8 mouse cellular contexts compared by ENCODE assay signal in the genomic region with DNA sequence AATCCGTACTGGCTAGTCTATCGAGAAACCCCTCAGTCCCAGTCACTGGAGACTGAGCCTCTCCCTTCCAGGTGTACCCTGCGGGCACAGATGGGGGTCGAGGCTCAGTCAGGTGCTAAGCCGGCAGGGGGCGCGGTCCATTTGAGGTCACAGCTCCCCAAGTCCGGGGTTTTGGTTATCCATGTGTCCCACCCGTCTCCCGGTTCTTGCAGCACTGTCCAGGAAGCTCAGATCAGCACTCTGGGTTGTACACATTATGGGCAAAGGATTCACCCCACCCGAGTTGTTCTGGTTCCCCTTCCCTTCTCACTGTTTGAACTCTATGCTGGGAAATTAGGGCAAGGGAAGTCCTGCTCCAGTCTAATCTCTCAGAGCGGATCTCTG. TPM values are rescaled to one million over a fixed set of nuclear protein-coding genes. Genes with fewer than 3 reads are reported as not detected.
DNase-seq lines count a peak whose midpoint lies in the region; ATAC-seq lines count a peak whose summit lies in the region.

No protein-coding gene starts in this region.

- 0 out of 2 replicates have a peak overlapping the region, but pooled peaks have one; percentile 22 for H3K9ac ChIP-seq in heart, embryonic 11.5 days (ENCODE audit: low read depth, low read length)
- H3K9ac ChIP-seq in forebrain, embryonic 16.5 days (replicated peaks; ENCODE audit: low read depth, low read length), result no peak overlapping the region
- no peak overlapping the region for H3K9ac ChIP-seq in limb, embryonic 11.5 days (ENCODE audit: low read length)

- no peaks in the 10 kb centered on the region for H3K9me3 ChIP-seq in heart, embryonic 11.5 days (replicated peaks; ENCODE audit: control insufficient read depth, low read length)
- no peaks in the 10 kb centered on the region for H3K9me3 ChIP-seq in forebrain, embryonic 16.5 days (ENCODE audit: control insufficient read depth, low read length)
- H3K9me3 ChIP-seq in limb, embryonic 11.5 days (ENCODE audit: control insufficient read depth, low read length), result no peaks in the 10 kb centered on the region

- H3K4me3 ChIP-seq in heart, embryonic 11.5 days (ENCODE audit: low read depth, low read length), result peak overlapping the region; percentile 62
- H3K4me3 ChIP-seq in forebrain, embryonic 16.5 days (replicated peaks; ENCODE audit: low read length), result no peak overlapping the region; the same call in 1 of the 2 replicates
- H3K4me3 ChIP-seq in limb, embryonic 11.5 days (ENCODE audit: low read depth, low read length), result peak overlapping the region; percentile 35

- peaks cover 44% of the 10 kb centered on the region for H3K27me3 ChIP-seq in heart, embryonic 11.5 days (ENCODE audit: control insufficient read depth, insufficient read depth, low read length)
- peaks cover 43% of the 10 kb centered on the region for H3K27me3 ChIP-seq in forebrain, embryonic 16.5 days (replicated peaks; ENCODE audit: control insufficient read depth, insufficient read depth, low read length)
- peaks cover 50% of the 10 kb centered on the region for H3K27me3 ChIP-seq in limb, embryonic 11.5 days (ENCODE audit: control insufficient read depth, insufficient read depth, low read length)

- no peaks in the 10 kb centered on the region for H3K36me3 ChIP-seq in heart, embryonic 11.5 days (ENCODE audit: control insufficient read depth, insufficient read depth, low read length)
- H3K36me3 ChIP-seq in forebrain, embryonic 16.5 days (ENCODE audit: control insufficient read depth, insufficient read depth), result no peaks in the 10 kb centered on the region
- H3K36me3 ChIP-seq in limb, embryonic 11.5 days (ENCODE audit: control insufficient read depth, insufficient read depth, low read length), result no peaks in the 10 kb centered on the region

- H3K4me2 ChIP-seq in heart, embryonic 11.5 days, result peak overlapping the region; percentile 92
- H3K4me2 ChIP-seq in forebrain, embryonic 16.5 days (ENCODE audit: low read length), result peak overlapping the region; percentile 71
- peak overlapping the region; percentile 79 for H3K4me2 ChIP-seq in limb, embryonic 11.5 days (ENCODE audit: low read depth, severe bottlenecking)

- 1% methylated on average over 12 of the region's 12 CpGs for WGBS in heart, embryonic 11.5 days (ENCODE audit: insufficient replicate concordance)
- WGBS in forebrain, embryonic 16.5 days, result under 1% methylated on average over 12 of the region's 12 CpGs
- WGBS in limb, embryonic 11.5 days, result 2% methylated on average over 12 of the region's 12 CpGs

- ATAC-seq in heart, embryonic 11.5 days (replicated peaks; ENCODE audit: insufficient number of reproducible peaks, low FRiP score, low TSS enrichment), result 0 out of 2 replicates have a peak, but pooled peaks have one; percentile 9
- ATAC-seq in forebrain, embryonic 16.5 days, result no peak
- no peak for ATAC-seq in limb, embryonic 11.5 days (ENCODE audit: insufficient number of reproducible peaks, low FRiP score, low TSS enrichment, low read depth)

- no peak overlapping the region for H3K27ac ChIP-seq in heart, embryonic 11.5 days (ENCODE audit: low read depth, low read length)
- H3K27ac ChIP-seq in forebrain, embryonic 16.5 days (ENCODE audit: low read length), result no peak overlapping the region
- no peak overlapping the region for H3K27ac ChIP-seq in limb, embryonic 11.5 days (replicated peaks; ENCODE audit: low read depth, low read length)

- DNase-seq in heart, adult 8-10 months (ENCODE audit: low spot score), result no peak
- DNase-seq in MN1 (ENCODE audit: low spot score), result peak; percentile 23
- DNase-seq in limb, embryonic 11.5 days (ENCODE audit: low spot score), result peak; percentile 63
- DNase-seq in retina, postnatal 1 day, result peak; percentile 36
- no peak for DNase-seq in frontal cortex, postnatal 36 days (ENCODE audit: low spot score in 2 of 2)
- no peak for DNase-seq in urinary bladder, postnatal 25 days (ENCODE audit: low spot score)

- peaks cover 24% of the 10 kb centered on the region for H3K4me1 ChIP-seq in heart, embryonic 11.5 days (ENCODE audit: control insufficient read depth, insufficient read depth, low read length)
- peaks cover 40% of the 10 kb centered on the region for H3K4me1 ChIP-seq in forebrain, embryonic 16.5 days (replicated peaks; ENCODE audit: control insufficient read depth, insufficient read depth, low read length)
- peaks cover 10% of the 10 kb centered on the region for H3K4me1 ChIP-seq in limb, embryonic 11.5 days (ENCODE audit: control insufficient read depth, insufficient read depth, low read length)

RNA-seq across cellular contexts. Expression of a gene that starts 0.4 kb away (rescaled TPM):
- polyA plus RNA-seq in heart, embryonic 11.5 days (2014; fragmentation: Nextera tagmentation; extraction: Ambion mirVana), result 13.0 and 14.9 TPM in 2 replicates
- 10 to 100 TPM in 3 of 4 experiments, 1 to 10 TPM in 1; 9.6 to 15.8 (median 12.2) TPM for total RNA-seq in heart, adult 8-10 months (2022)
- 3.8 and 6.4 TPM in 2 replicates for polyA plus RNA-seq in forebrain, embryonic 16.5 days (2015; fragmentation: Nextera tagmentation; extraction: Ambion mirVana)
- 1.4 and 1.7 TPM in 2 replicates for polyA plus RNA-seq in limb, embryonic 11.5 days (2014; fragmentation: Nextera tagmentation; extraction: Ambion mirVana)

RNA-seq across cellular contexts. Expression of a gene that starts 12.4 kb away (rescaled TPM):
- 29.0 and 35.4 TPM in 2 replicates for polyA plus RNA-seq in heart, embryonic 11.5 days (2014; fragmentation: Nextera tagmentation; extraction: Ambion mirVana)
- 10 to 100 TPM; 36.1 to 45.7 (median 40.7) TPM for total RNA-seq in heart, adult 8-10 months (2022)
- polyA plus RNA-seq in forebrain, embryonic 16.5 days (2015; fragmentation: Nextera tagmentation; extraction: Ambion mirVana), result 75.4 and 75.7 TPM in 2 replicates
- 28.7 and 31.4 TPM in 2 replicates for polyA plus RNA-seq in limb, embryonic 11.5 days (2014; fragmentation: Nextera tagmentation; extraction: Ambion mirVana)

Comparison
In these comparisons a context has a peak if more than half of its experiments do, and no peak if none do; other contexts are left out.
1. DNase-seq: peak in MN1 (single experiment), limb, embryonic 11.5 days (single experiment) and retina, postnatal 1 day (single experiment); none in heart, adult 8-10 months (single experiment), frontal cortex, postnatal 36 days (0 of 2) and urinary bladder, postnatal 25 days (single experiment).
2. Peak in every context shown above with its lines, with median percentiles within 50 percentile points of each other: H3K4me2 ChIP-seq.